ENCODE assay signal across 18 mouse cellular contexts in the genomic region with DNA sequence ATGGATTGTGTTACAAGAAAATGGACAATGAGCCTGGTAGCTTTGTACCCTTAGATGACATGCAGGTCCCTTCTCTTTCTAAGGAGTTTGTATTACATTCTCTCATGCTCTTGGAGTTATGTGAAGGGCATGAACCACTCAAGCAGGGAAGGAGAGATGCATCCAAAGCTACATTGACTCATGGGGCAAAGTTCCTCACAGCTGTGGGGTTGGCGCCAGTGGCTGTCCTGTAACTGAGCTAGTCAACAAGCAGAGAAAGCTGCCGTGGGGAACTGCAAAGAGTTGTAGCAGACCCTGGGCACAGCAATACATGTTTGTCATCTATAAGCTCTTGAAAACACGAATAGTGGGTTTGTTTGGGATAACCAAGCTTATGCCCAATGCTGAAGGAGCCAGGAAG.
DNase-seq lines count a peak whose midpoint lies in the region; ATAC-seq and TF ChIP-seq lines count a peak whose summit lies in the region.
"Had no signal": no experiment of that assay in that cellular context is flagged by ENCODE, and none has a peak within 500 bp of the region (broad histone marks: within the 10 kb centered on the region; RNA-seq: fewer than 3 reads in every experiment).

No protein-coding gene starts in this region.

- 36% methylated on average over 3 of the region's 3 CpGs for WGBS in liver, adult 2 months
- 82% methylated on average over 3 of the region's 3 CpGs for WGBS in liver, embryonic 11.5 days

- no peak overlapping the region for H3K4me2 ChIP-seq in liver, embryonic 11.5 days
- H3K4me2 ChIP-seq: forebrain, embryonic 13.5 days; heart, embryonic 12.5 days; hindbrain, embryonic 14.5 days had no signal

- DNase-seq in liver, adult 2 months (ENCODE audit: extremely low read depth, low read depth, low spot score): peak; percentile 77
- no peak for DNase-seq in liver, embryonic 11.5 days (ENCODE audit: low spot score)
- DNase-seq in kidney, adult 9 months: peak; percentile 80
- peak; percentile 59 for DNase-seq in kidney, postnatal 10 days
- peak; percentile 21 to 33 for DNase-seq in kidney, postnatal 4 days
- DNase-seq in heart, adult 11 months: no peak
- DNase-seq in cerebellum, adult 18-20 months: no peak
- DNase-seq: adrenal gland, adult 2 months; adrenal gland, postnatal 25 days; cerebellum, adult 9-10 months; cerebellum, postnatal 36 days; forebrain, postnatal 0 days; gastrocnemius, postnatal 14 days had no signal

- H3K36me3 ChIP-seq in liver, adult 2 months (ENCODE audit: control insufficient read depth, insufficient read depth, low read length): no peaks in the 10 kb centered on the region
- no peaks in the 10 kb centered on the region; the same call in 1 of the 2 replicates for H3K36me3 ChIP-seq in liver, embryonic 11.5 days (ENCODE audit: control insufficient read depth, insufficient read depth, low read length)

- no peaks in the 10 kb centered on the region for H3K79me2 ChIP-seq in liver, adult 2 months (ENCODE audit: control insufficient read depth, insufficient read depth, low read length)

- H3K27ac ChIP-seq in liver, adult 2 months (replicated peaks; ENCODE audit: insufficient read depth, low read depth, low read length): no peak overlapping the region
- H3K27ac ChIP-seq in liver, embryonic 11.5 days (ENCODE audit: low read depth, low read length): no peak overlapping the region
- H3K27ac ChIP-seq: embryonic facial prominence, embryonic 10.5 days; forebrain, embryonic 13.5 days; hindbrain, embryonic 10.5 days; hindbrain, embryonic 14.5 days had no signal

- no peak overlapping the region for H3K9ac ChIP-seq in liver, adult 2 months (ENCODE audit: low read depth, low read length)
- no peak overlapping the region for H3K9ac ChIP-seq in liver, embryonic 11.5 days (ENCODE audit: low read depth, low read length)
- H3K9ac ChIP-seq: forebrain, embryonic 13.5 days; forebrain, postnatal 0 days; heart, embryonic 12.5 days; hindbrain, embryonic 14.5 days had no signal

- H3K9me3 ChIP-seq in liver, embryonic 11.5 days (ENCODE audit: control insufficient read depth, low read length): no peaks in the 10 kb centered on the region
- H3K9me3 ChIP-seq: embryonic facial prominence, embryonic 10.5 days; forebrain, embryonic 13.5 days; heart, embryonic 12.5 days had no signal

- no peak for TF ChIP-seq POLR2A in liver, adult 2 months (IDR thresholded peaks at IDR 0.05; ENCODE audit: extremely low read depth, insufficient read depth, low read length)

- TF ChIP-seq CTCF in liver, adult 2 months (IDR thresholded peaks at IDR 0.05; ENCODE audit: low read depth, low read length): no peak

- ATAC-seq in liver, embryonic 11.5 days (replicated peaks; ENCODE audit: low FRiP score): no peak
- ATAC-seq: forebrain, embryonic 13.5 days; forebrain, postnatal 0 days had no signal

- no peak overlapping the region for H3K4me3 ChIP-seq in liver, adult 2 months (ENCODE audit: insufficient read depth, low read depth, low read length)
- H3K4me3 ChIP-seq in liver, embryonic 11.5 days (ENCODE audit: low read depth, low read length): no peak overlapping the region
- H3K4me3 ChIP-seq: embryonic facial prominence, embryonic 10.5 days; forebrain, embryonic 13.5 days; heart, embryonic 12.5 days; hindbrain, embryonic 10.5 days had no signal

- H3K4me1 ChIP-seq in liver, adult 2 months (ENCODE audit: control insufficient read depth, insufficient read depth, low read length): peaks cover 2% of the 10 kb centered on the region; the same call in 1 of the 2 replicates
- H3K4me1 ChIP-seq in liver, embryonic 11.5 days (replicated peaks; ENCODE audit: control insufficient read depth, insufficient read depth, low read length): no peaks in the 10 kb centered on the region
- H3K4me1 ChIP-seq: embryonic facial prominence, embryonic 10.5 days; forebrain, embryonic 13.5 days; hindbrain, embryonic 10.5 days had no signal

- H3K27me3 ChIP-seq in liver, adult 2 months (ENCODE audit: control insufficient read depth, insufficient read depth, low read length): no peaks in the 10 kb centered on the region
- no peaks in the 10 kb centered on the region for H3K27me3 ChIP-seq in liver, embryonic 11.5 days (replicated peaks; ENCODE audit: control insufficient read depth, insufficient read depth, low read length)
- H3K27me3 ChIP-seq: forebrain, embryonic 13.5 days; heart, embryonic 12.5 days had no signal

Comparison
In these comparisons a context has a peak if more than half of its experiments do, and no peak if none do; other contexts are left out.
1. DNase-seq: peak in liver, adult 2 months (single experiment), kidney, adult 9 months (single experiment), kidney, postnatal 10 days (single experiment) and kidney, postnatal 4 days (2 of 2); none in liver, embryonic 11.5 days (single experiment), heart, adult 11 months (single experiment) and cerebellum, adult 18-20 months (0 of 2).